Mouse (Mus musculus): ENCODE measurements around the gene Crk. TPM values are rescaled to one million over a fixed set of nuclear protein-coding genes. Genes with fewer than 3 reads are reported as not detected.
A peak's percentile ranks its signal among the peaks of the same experiment; 100 is the strongest.

Crk gene
- total and polyA plus RNA-seq, 2 experiments from 2014 or later = 82.5 to 111 TPM

DNA sequence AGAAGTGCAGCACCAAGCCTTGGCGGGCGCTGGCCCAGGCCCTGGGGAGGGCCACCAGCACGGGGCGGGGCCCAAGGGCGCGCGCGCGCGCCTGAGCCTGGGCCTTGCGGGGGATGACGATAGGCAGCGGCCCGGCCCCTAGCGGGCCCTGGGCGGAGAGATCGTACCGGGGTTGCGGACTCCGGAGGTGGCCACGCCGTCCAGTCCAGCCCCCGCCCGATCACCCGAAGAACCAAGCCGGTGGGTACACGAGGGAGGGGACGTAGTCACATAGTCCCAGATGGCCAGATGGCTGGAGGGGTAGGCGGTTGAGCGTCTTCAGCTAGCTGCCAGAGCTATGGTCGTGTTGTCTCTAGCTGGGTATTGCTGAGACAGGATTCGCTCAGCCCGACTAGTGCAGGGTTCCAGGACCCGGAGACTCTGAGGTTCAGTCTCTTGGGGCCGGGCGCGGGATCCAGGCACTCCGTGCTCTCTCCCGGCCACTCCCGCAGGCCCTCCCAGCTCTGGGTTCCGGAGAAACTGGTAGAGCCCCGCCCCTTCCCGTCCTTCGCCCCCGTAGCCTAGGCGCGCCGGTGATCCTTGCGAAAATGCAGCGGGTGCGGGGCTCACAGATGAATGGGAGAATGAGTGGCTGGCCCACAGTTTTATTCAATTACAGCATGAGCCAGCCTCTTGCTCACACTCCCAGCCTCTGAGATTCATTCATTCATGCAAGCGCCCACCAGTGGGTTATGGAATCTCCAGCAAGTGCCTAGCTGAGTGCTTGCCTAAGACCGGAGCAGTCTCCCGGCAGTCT is 27.4 kb upstream of the Crk start:
- WGBS = under 1% methylated on average over 54 of the region's 54 CpGs
- peak overlapping the region; percentile 72 for H3K9ac ChIP-seq (replicated peaks; ENCODE audit: low read length)
- H3K4me1 ChIP-seq (ENCODE audit: insufficient read depth, low read length) = peaks cover 19% of the 10 kb centered on the region
- ATAC-seq (peak; percentile 55), DNase-seq (ENCODE audit: low spot score) (peak; percentile 77)
- no peak for TF ChIP-seq CTCF (IDR thresholded peaks at IDR 0.05; ENCODE audit: low read depth)
- H3K27me3 ChIP-seq (ENCODE audit: insufficient read depth, low read length) = no peaks in the 10 kb centered on the region
- peak overlapping the region; percentile 91 for H3K4me2 ChIP-seq (ENCODE audit: low read depth, low read length)
- H3K36me3 ChIP-seq (ENCODE audit: insufficient read depth, low read length) = no peaks in the 10 kb centered on the region
- no peaks in the 10 kb centered on the region for H3K9me3 ChIP-seq (ENCODE audit: low read length)
- H3K27ac ChIP-seq = peak overlapping the region; percentile 87
- H3K4me3 ChIP-seq (ENCODE audit: low read length) = peak overlapping the region; percentile 54

- Histone ChIP-seq H3K9me3 (ENCODE audit: low read length) (no peaks in the 10 kb centered on the region), H3K27ac (peak overlapping the region; percentile 87), H3K36me3 (ENCODE audit: insufficient read depth, low read length) (no peaks in the 10 kb centered on the region), H3K9ac (replicated peaks; ENCODE audit: low read length) (peak overlapping the region; percentile 72), H3K4me2 (ENCODE audit: low read depth, low read length) (peak overlapping the region; percentile 91), H3K27me3 (ENCODE audit: insufficient read depth, low read length) (no peaks in the 10 kb centered on the region), H3K4me1 (ENCODE audit: insufficient read depth, low read length) (peaks cover 21% of the 10 kb centered on the region), H3K4me3 (ENCODE audit: low read length) (peak overlapping the region; percentile 54)
- 21% methylated on average over 20 of the region's 20 CpGs for WGBS
- TF ChIP-seq CTCF (IDR thresholded peaks at IDR 0.05; ENCODE audit: low read depth) = peak; percentile 31
- ATAC-seq = no peak
- DNase-seq (ENCODE audit: low spot score) = no peak
Observed at GRCm38 (mm10) chr11:75652222-75652941, 26.7 kb upstream of the Crk start.

GRCm38 (mm10) chr11:75652942-75653684 is 25.9 kb upstream of the Crk start:
- Histone ChIP-seq H3K27me3 (ENCODE audit: insufficient read depth, low read length) (no peaks in the 10 kb centered on the region), H3K9ac (replicated peaks; ENCODE audit: low read length) (peak overlapping the region; percentile 55), H3K4me1 (ENCODE audit: insufficient read depth, low read length) (peaks cover 21% of the 10 kb centered on the region), H3K9me3 (ENCODE audit: low read length) (no peaks in the 10 kb centered on the region), H3K36me3 (ENCODE audit: insufficient read depth, low read length) (no peaks in the 10 kb centered on the region), H3K4me2 (ENCODE audit: low read depth, low read length) (peak overlapping the region; percentile 91), H3K4me3 (ENCODE audit: low read length) (peak overlapping the region; percentile 47; the same call in 1 of the 2 replicates), H3K27ac (peak overlapping the region; percentile 51; the same call in 1 of the 2 replicates)
- DNase-seq (ENCODE audit: low spot score) (no peak), ATAC-seq (no peak)
- WGBS = 36% methylated on average over 14 of the region's 14 CpGs
- TF ChIP-seq CTCF (IDR thresholded peaks at IDR 0.05; ENCODE audit: low read depth) = peak; percentile 32; the same call in 1 of the 2 replicates

DNA sequence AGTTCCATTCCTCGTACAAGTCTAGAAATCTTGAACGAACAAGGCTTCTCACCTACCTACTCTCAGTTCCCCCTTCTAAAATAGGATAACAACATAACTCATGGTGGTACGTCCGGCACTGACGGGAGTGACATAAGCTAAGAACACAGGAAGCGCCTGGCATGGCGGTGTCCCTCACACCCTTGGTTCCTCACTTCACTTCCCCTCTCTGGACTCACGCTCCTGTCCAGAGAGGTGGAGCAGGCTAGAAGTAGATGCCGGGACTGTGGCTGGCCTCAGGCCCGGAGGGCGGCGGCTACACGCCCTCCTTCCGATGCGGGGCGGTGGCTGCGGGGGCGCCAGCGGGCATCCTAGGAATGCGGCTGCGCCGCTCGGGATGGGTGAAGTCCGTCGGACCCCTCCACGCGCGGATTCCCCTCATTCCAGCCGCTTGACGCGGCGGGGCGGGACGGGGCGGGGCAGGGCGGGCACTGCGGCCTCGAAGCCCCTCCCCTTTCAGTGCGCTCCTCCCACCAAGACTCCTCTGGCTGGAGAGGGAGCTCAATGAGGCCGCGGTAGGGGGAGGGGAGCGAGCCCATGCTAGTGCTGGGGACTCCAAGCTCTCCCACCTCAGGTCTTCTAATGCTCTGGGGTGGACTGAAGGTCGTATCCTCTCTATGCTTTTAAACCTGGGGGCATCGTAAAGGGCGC is 25.1 kb upstream of the Crk start:
- Histone ChIP-seq H3K4me3 (ENCODE audit: low read length) (peak overlapping the region; percentile 47), H3K4me2 (ENCODE audit: low read depth, low read length) (peak overlapping the region; percentile 91), H3K36me3 (ENCODE audit: insufficient read depth, low read length) (no peaks in the 10 kb centered on the region), H3K9me3 (ENCODE audit: low read length) (no peaks in the 10 kb centered on the region), H3K9ac (replicated peaks; ENCODE audit: low read length) (peak overlapping the region; percentile 55), H3K27ac (peak overlapping the region; percentile 51; the same call in 1 of the 2 replicates), H3K27me3 (ENCODE audit: insufficient read depth, low read length) (no peaks in the 10 kb centered on the region), H3K4me1 (ENCODE audit: insufficient read depth, low read length) (peaks cover 21% of the 10 kb centered on the region)
- WGBS = under 1% methylated on average over 35 of the region's 45 CpGs
- no peak for TF ChIP-seq CTCF (IDR thresholded peaks at IDR 0.05; ENCODE audit: low read depth)
- ATAC-seq (peak; percentile 41), DNase-seq (ENCODE audit: low spot score) (peak; percentile 71)

GRCm38 (mm10) chr11:75654471-75655390 is 24.3 kb upstream of the Crk start:
- no peak for DNase-seq (ENCODE audit: low spot score)
- peak overlapping the region; percentile 47 for H3K4me3 ChIP-seq (ENCODE audit: low read length)
- no peak for ATAC-seq
- H3K27ac ChIP-seq = peak overlapping the region; percentile 65; the same call in 1 of the 2 replicates
- no peaks in the 10 kb centered on the region for H3K9me3 ChIP-seq (ENCODE audit: low read length)
- peaks cover 21% of the 10 kb centered on the region for H3K4me1 ChIP-seq (ENCODE audit: insufficient read depth, low read length)
- no peak for TF ChIP-seq CTCF (IDR thresholded peaks at IDR 0.05; ENCODE audit: low read depth)
- H3K9ac ChIP-seq (replicated peaks; ENCODE audit: low read length) = peak overlapping the region; percentile 55; the same call in 1 of the 2 replicates
- WGBS = 45% methylated on average over 25 of the region's 25 CpGs
- H3K36me3 ChIP-seq (ENCODE audit: insufficient read depth, low read length) = no peaks in the 10 kb centered on the region
- no peaks in the 10 kb centered on the region for H3K27me3 ChIP-seq (ENCODE audit: insufficient read depth, low read length)
- peak overlapping the region; percentile 91 for H3K4me2 ChIP-seq (ENCODE audit: low read depth, low read length)

Data from hindbrain, postnatal 0 days (tissue).